Mouse (Mus musculus): ENCODE data around the gene Klf3. TPM values are rescaled to one million over a fixed set of nuclear protein-coding genes. Genes with fewer than 3 reads are reported as not detected.

The Klf3 gene
- 68.1 and 71.9 TPM in 2 replicates for polyA plus RNA-seq (2015; fragmentation: Nextera tagmentation; extraction: Ambion mirVana)

DNA sequence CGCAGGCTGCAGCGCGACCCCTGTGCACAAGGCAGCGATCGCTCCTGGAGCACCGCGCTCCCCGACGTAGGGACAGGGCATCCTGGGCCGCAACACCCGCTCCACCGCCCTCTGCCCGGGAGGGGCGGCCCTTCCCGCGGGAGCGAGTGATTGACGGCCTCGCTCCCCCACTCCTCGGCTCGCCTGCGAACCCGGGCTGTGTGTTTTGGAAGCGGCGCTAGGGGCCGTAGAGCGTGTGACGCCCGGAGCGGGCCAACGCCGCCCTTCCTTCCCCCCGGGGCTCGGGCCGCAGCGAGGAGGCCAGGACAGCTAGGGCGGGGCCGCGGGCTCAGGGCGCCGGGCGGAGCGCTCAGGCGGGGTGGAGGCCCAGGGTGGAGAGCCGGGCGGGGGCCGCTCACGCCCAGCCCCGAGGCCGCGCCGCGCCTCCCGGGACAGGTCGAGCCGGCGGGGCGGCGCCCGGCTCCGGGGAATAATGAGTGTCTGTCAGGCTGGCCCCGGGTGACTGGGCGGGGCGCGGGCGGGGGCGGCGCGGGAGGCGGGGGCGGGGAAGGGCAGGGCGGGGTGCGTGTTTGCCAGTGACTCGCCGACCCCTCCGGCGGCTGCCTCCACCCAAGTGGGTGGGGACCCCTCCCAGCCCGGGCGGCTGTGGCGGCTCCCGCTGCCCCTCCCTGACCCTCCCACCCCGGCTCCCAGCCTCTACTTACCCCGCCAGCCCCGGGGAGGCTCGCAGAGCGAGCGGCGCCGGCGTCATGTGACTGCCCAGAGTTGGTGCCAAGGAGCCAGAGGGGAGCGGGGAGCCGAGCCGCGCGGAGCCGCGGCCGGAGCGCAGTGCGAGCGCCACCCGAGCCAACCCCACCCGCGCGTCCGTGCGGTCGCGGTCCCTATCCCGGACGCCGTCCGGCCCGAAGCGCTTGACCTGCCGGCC lies at the start of gene Klf3:
Klf3 (plus strand) TSS at position 594 of the 925 bp plus-strand sequence.
- peak; percentile 97 for ATAC-seq
- Histone ChIP-seq H3K9me3 (ENCODE audit: control insufficient read depth, low read length) (peaks cover 8% of the 10 kb centered on the region), H3K36me3 (ENCODE audit: control insufficient read depth, insufficient read depth, low read length) (no peaks in the 10 kb centered on the region), H3K9ac (ENCODE audit: low read depth, low read length) (peak within 1 kb of the TSS; percentile 99), H3K4me2 (ENCODE audit: low read depth, low read length) (peak within 1 kb of the TSS; percentile 94), H3K27me3 (replicated peaks; ENCODE audit: control insufficient read depth, insufficient read depth, low read length) (no peaks in the 10 kb centered on the region), H3K4me1 (ENCODE audit: control insufficient read depth, insufficient read depth, low read length) (peaks cover 24% of the 10 kb centered on the region), H3K27ac (ENCODE audit: low read length) (peak within 1 kb of the TSS; percentile 99), H3K4me3 (ENCODE audit: low read length) (peak within 1 kb of the TSS; percentile 94)
- WGBS: under 1% methylated on average over 79 of the region's 116 CpGs

- Histone ChIP-seq H3K9me3 (ENCODE audit: control insufficient read depth, low read length) (0 out of 2 replicates have a peak, but pooled peaks cover 2% of the 10 kb centered on the region), H3K27me3 (replicated peaks; ENCODE audit: control insufficient read depth, insufficient read depth, low read length) (no peaks in the 10 kb centered on the region), H3K4me2 (ENCODE audit: low read depth, low read length) (no peak overlapping the region), H3K4me3 (ENCODE audit: low read length) (no peak overlapping the region), H3K36me3 (ENCODE audit: control insufficient read depth, insufficient read depth, low read length) (no peaks in the 10 kb centered on the region), H3K27ac (ENCODE audit: low read length) (no peak overlapping the region), H3K9ac (ENCODE audit: low read depth, low read length) (no peak overlapping the region), H3K4me1 (ENCODE audit: control insufficient read depth, insufficient read depth, low read length) (no peaks in the 10 kb centered on the region)
- 85% methylated on average over 4 of the region's 4 CpGs for WGBS
- ATAC-seq: no peak
Observed at GRCm38 (mm10) chr5:64762295-64762694, 40.9 kb upstream of the Klf3 start.

DNA sequence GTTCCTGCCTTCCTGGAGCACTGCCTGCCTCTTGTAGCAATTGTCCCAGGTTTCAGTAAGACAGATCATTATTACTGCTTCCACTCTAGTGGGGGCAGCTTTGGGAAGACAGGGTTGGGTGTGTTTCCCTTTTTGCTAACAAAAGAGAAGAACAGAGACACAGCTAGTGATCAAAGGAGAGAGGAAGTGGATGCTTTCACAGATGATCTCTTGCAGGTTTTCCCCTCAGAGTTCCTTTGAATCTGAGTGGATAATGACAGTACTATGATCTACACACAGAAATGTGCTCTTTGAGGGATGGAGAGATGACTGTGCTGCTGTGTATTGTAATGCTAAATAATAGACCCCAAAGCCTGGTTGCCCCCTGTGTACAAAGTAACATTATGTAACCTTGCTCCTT lies 38.7 kb upstream of the Klf3 start:
- H3K36me3 ChIP-seq (ENCODE audit: control insufficient read depth, insufficient read depth, low read length): no peaks in the 10 kb centered on the region
- H3K4me1 ChIP-seq (ENCODE audit: control insufficient read depth, insufficient read depth, low read length): no peaks in the 10 kb centered on the region
- H3K27me3 ChIP-seq (replicated peaks; ENCODE audit: control insufficient read depth, insufficient read depth, low read length): no peaks in the 10 kb centered on the region
- H3K4me3 ChIP-seq (ENCODE audit: low read length): no peak overlapping the region
- H3K9ac ChIP-seq (ENCODE audit: low read depth, low read length): no peak overlapping the region
- H3K9me3 ChIP-seq (ENCODE audit: control insufficient read depth, low read length): peaks cover 5% of the 10 kb centered on the region; the same call in 1 of the 2 replicates
- H3K27ac ChIP-seq (ENCODE audit: low read length): no peak overlapping the region
- ATAC-seq: no peak
- H3K4me2 ChIP-seq (ENCODE audit: low read depth, low read length): no peak overlapping the region

DNA sequence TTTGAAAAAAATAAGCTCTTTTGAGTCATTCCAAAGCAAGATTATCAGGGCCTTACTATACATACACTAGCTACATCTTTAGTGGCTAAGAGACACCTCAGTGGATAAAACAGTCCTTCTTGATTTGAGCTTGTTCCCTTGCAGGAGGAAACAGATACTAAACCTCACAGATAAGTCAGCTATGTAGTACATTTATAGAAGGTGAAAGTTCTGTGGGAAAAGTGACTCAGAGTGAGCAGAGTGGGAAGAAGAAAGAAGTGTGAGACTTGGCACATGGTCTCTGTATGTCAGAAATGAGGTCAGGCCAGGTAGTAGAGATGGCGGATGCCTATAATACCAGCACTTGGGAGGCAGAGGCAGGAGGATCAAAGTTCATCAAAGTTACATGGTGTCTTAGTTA lies 37.4 kb upstream of the Klf3 start:
- WGBS: 97% methylated on average over 1 of the region's 1 CpGs
- ATAC-seq: no peak
- H3K27ac ChIP-seq (ENCODE audit: low read length): no peak overlapping the region

DNA sequence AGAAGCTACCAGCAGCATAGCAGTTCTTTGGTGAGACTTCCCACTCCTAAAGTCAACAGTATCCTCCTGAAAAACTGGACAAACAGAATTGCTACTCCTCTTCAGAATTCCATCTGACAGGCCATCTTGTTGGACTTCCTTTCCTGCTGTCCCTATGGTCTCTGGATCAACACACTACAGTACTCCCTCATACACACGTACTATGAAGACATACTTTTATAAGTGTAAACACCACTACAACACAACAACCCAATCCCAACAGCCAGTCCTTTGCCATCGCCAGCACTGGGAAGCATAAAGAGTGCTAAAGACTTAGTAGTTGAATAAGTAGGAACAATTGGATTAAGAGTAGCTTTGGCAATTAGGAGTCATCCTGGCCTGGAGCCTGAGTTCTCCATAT lies 36.6 kb upstream of the Klf3 start:
- no peak overlapping the region for H3K9ac ChIP-seq (ENCODE audit: low read depth, low read length)
- no peaks in the 10 kb centered on the region for H3K4me1 ChIP-seq (ENCODE audit: control insufficient read depth, insufficient read depth, low read length)
- H3K27me3 ChIP-seq (replicated peaks; ENCODE audit: control insufficient read depth, insufficient read depth, low read length): no peaks in the 10 kb centered on the region
- 93% methylated on average over 2 of the region's 2 CpGs for WGBS
- no peak overlapping the region for H3K4me3 ChIP-seq (ENCODE audit: low read length)
- H3K9me3 ChIP-seq (ENCODE audit: control insufficient read depth, low read length): peaks cover 5% of the 10 kb centered on the region; the same call in 1 of the 2 replicates
- ATAC-seq: no peak
- H3K36me3 ChIP-seq (ENCODE audit: control insufficient read depth, insufficient read depth, low read length): no peaks in the 10 kb centered on the region
- no peak overlapping the region for H3K4me2 ChIP-seq (ENCODE audit: low read depth, low read length)
- H3K27ac ChIP-seq (ENCODE audit: low read length): no peak overlapping the region

More for the DNA sequence above, 37.4 kb upstream of the Klf3 start:
- no peaks in the 10 kb centered on the region for H3K27me3 ChIP-seq (replicated peaks; ENCODE audit: control insufficient read depth, insufficient read depth, low read length)
- H3K36me3 ChIP-seq (ENCODE audit: control insufficient read depth, insufficient read depth, low read length): no peaks in the 10 kb centered on the region
- H3K9ac ChIP-seq (ENCODE audit: low read depth, low read length): no peak overlapping the region
- H3K4me2 ChIP-seq (ENCODE audit: low read depth, low read length): no peak overlapping the region
- H3K4me1 ChIP-seq (ENCODE audit: control insufficient read depth, insufficient read depth, low read length): no peaks in the 10 kb centered on the region
- no peak overlapping the region for H3K4me3 ChIP-seq (ENCODE audit: low read length)
- H3K9me3 ChIP-seq (ENCODE audit: control insufficient read depth, low read length): peaks cover 5% of the 10 kb centered on the region; the same call in 1 of the 2 replicates

- peaks cover 2% of the 10 kb centered on the region; the same call in 1 of the 2 replicates for H3K9me3 ChIP-seq (ENCODE audit: control insufficient read depth, low read length)
- H3K27ac ChIP-seq (ENCODE audit: low read length): no peak overlapping the region
- H3K9ac ChIP-seq (ENCODE audit: low read depth, low read length): no peak overlapping the region
- H3K4me1 ChIP-seq (ENCODE audit: control insufficient read depth, insufficient read depth, low read length): no peaks in the 10 kb centered on the region
- 88% methylated on average over 2 of the region's 2 CpGs for WGBS
- no peak overlapping the region for H3K4me2 ChIP-seq (ENCODE audit: low read depth, low read length)
- ATAC-seq: no peak
- no peaks in the 10 kb centered on the region for H3K36me3 ChIP-seq (ENCODE audit: control insufficient read depth, insufficient read depth, low read length)
- no peak overlapping the region for H3K4me3 ChIP-seq (ENCODE audit: low read length)
- no peaks in the 10 kb centered on the region for H3K27me3 ChIP-seq (replicated peaks; ENCODE audit: control insufficient read depth, insufficient read depth, low read length)
Observed at GRCm38 (mm10) chr5:64771619-64772018, 31.6 kb upstream of the Klf3 start.

GRCm38 (mm10) chr5:64778211-64778610 lies 25.0 kb upstream of the Klf3 start:
- Histone ChIP-seq H3K27me3 (replicated peaks; ENCODE audit: control insufficient read depth, insufficient read depth, low read length) (no peaks in the 10 kb centered on the region), H3K27ac (ENCODE audit: low read length) (no peak overlapping the region), H3K9me3 (ENCODE audit: control insufficient read depth, low read length) (no peaks in the 10 kb centered on the region), H3K4me3 (ENCODE audit: low read length) (no peak overlapping the region), H3K36me3 (ENCODE audit: control insufficient read depth, insufficient read depth, low read length) (no peaks in the 10 kb centered on the region), H3K4me1 (ENCODE audit: control insufficient read depth, insufficient read depth, low read length) (0 out of 2 replicates have a peak, but pooled peaks cover 3% of the 10 kb centered on the region), H3K9ac (ENCODE audit: low read depth, low read length) (no peak overlapping the region), H3K4me2 (ENCODE audit: low read depth, low read length) (no peak overlapping the region)
- 74% methylated on average over 5 of the region's 5 CpGs for WGBS
- ATAC-seq: no peak

GRCm38 (mm10) chr5:64779285-64779684 lies 23.9 kb upstream of the Klf3 start:
- H3K9me3 ChIP-seq (ENCODE audit: control insufficient read depth, low read length): no peaks in the 10 kb centered on the region
- no peaks in the 10 kb centered on the region for H3K36me3 ChIP-seq (ENCODE audit: control insufficient read depth, insufficient read depth, low read length)
- no peak for ATAC-seq
- no peak overlapping the region for H3K9ac ChIP-seq (ENCODE audit: low read depth, low read length)
- no peaks in the 10 kb centered on the region for H3K27me3 ChIP-seq (replicated peaks; ENCODE audit: control insufficient read depth, insufficient read depth, low read length)
- no peak overlapping the region for H3K27ac ChIP-seq (ENCODE audit: low read length)
- H3K4me1 ChIP-seq (ENCODE audit: control insufficient read depth, insufficient read depth, low read length): 0 out of 2 replicates have a peak, but pooled peaks cover 3% of the 10 kb centered on the region
- 80% methylated on average over 2 of the region's 2 CpGs for WGBS
- H3K4me3 ChIP-seq (ENCODE audit: low read length): no peak overlapping the region
- no peak overlapping the region for H3K4me2 ChIP-seq (ENCODE audit: low read depth, low read length)

DNA sequence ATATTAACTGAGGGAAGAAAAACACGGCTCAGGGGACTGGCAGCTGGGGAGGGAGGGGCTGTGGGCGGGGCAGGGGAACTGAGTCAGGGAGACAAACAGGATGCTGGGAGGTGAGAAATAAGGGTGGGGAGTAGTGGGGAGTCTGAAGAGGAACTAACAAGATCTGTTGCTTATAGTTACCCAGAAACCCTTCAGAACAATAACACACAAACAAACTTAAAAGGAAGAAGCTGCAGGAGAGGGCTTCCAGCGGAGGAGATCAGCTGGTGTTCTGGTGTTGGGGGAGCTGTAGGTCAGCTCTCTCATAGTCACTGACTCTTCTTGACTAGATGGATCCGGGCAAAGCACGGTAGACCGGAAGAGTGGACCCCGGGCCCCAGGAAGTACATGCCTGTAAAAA lies 22.4 kb upstream of the Klf3 start:
- no peak for ATAC-seq
- H3K9me3 ChIP-seq (ENCODE audit: control insufficient read depth, low read length): no peaks in the 10 kb centered on the region
- no peaks in the 10 kb centered on the region for H3K36me3 ChIP-seq (ENCODE audit: control insufficient read depth, insufficient read depth, low read length)
- no peak overlapping the region for H3K27ac ChIP-seq (ENCODE audit: low read length)
- no peak overlapping the region for H3K9ac ChIP-seq (ENCODE audit: low read depth, low read length)
- H3K4me3 ChIP-seq (ENCODE audit: low read length): no peak overlapping the region
- 71% methylated on average over 7 of the region's 7 CpGs for WGBS
- H3K27me3 ChIP-seq (replicated peaks; ENCODE audit: control insufficient read depth, insufficient read depth, low read length): no peaks in the 10 kb centered on the region
- H3K4me1 ChIP-seq (ENCODE audit: control insufficient read depth, insufficient read depth, low read length): 0 out of 2 replicates have a peak, but pooled peaks cover 3% of the 10 kb centered on the region
- no peak overlapping the region for H3K4me2 ChIP-seq (ENCODE audit: low read depth, low read length)
